Mouse (Mus musculus) stomach, postnatal 0 days (tissue): ENCODE measurements around the gene Wfdc3.

Source experiments
- CTCF ChIP-seq: IDR thresholded peaks from 2 replicates; pipeline ENCODE4 v1.5.1; 2016; ENCODE audit warnings: antibody characterized with exemption, low read depth, mild to moderate bottlenecking, moderate library complexity
- EP300 ChIP-seq: optimal IDR thresholded peaks from 2 replicates; pipeline ENCODE3; 2016; ENCODE audit warnings: antibody characterized with exemption

DNA sequence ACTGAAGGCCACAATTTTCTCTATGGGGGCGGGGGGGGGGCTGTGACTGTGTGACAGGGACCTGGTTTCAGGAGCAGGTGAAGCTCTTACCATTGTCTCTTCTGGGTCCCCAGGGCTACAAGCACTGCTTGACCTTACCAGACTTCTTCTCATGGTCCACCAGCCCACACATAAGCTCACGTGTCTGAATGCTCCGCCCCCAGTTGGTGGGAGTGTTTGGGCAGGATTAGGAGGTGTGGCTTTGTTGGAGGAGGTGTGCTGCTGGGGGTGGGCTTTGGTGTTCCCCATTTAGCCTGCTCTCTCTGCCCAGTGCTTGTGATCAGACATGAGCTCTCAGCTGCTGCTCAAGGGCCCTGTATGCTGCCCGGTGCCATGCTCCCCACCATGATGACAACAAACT is 22.5 kb downstream of the Wfdc3 start:
- no peak for TF ChIP-seq CTCF
- TF ChIP-seq EP300 = no peak
